Mouse (Mus musculus) CH12.LX (cell line): ENCODE results near the gene Lsp1. TPM values are rescaled to one million over a fixed set of nuclear protein-coding genes. Genes with fewer than 3 reads are reported as not detected.

Experiments
- DNase-seq: peaks from one replicate; pipeline ENCODE4 v3.0.0-alpha.2; 2013; ENCODE audit errors: extremely low read depth
- H3K27ac ChIP-seq: 2 replicates; pipeline ENCODE4 v1.5.1; 2012; ENCODE audit warnings: low read depth, mild to moderate bottlenecking, control low read depth, moderate library complexity; ENCODE audit not compliant: insufficient read depth
- H3K27me3 ChIP-seq: replicated peaks from 2 replicates; pipeline ENCODE3; 2012; ENCODE audit warnings: inconsistent platforms
- H3K36me3 ChIP-seq, 2 experiments: replicated peaks in 1 of 2; 2 replicates each; pipeline versions ENCODE3 to v1.6.1; 2012; ENCODE audit warnings: inconsistent platforms in 1 of 2, low read length in 1 of 2, mild to moderate bottlenecking in 1 of 2, mixed read lengths in 1 of 2, moderate library complexity in 1 of 2; ENCODE audit not compliant: control insufficient read depth in 1 of 2, insufficient read depth in 1 of 2
- H3K4me1 ChIP-seq, 2 experiments: 2 replicates each; pipeline ENCODE4 v1.6.1; 2012; ENCODE audit warnings: inconsistent platforms in 1 of 2, moderate library complexity in 1 of 2; ENCODE audit not compliant: insufficient read depth in 2 of 2, control insufficient read depth in 1 of 2
- H3K4me2 ChIP-seq: 2 replicates; pipeline ENCODE4 v1.6.1; 2012; ENCODE audit warnings: low read depth, mild to moderate bottlenecking, control low read depth; ENCODE audit not compliant: poor library complexity, insufficient read depth, severe bottlenecking
- H3K4me3 ChIP-seq, 3 experiments: fragments of 150-350 bp in 1 of 3; sonication (generic) in 1 of 3; replicated peaks in 1 of 3; 2 replicates each; pipeline versions ENCODE3 to v1.5.1; 2011 to 2012; ENCODE audit warnings: low read depth in 2 of 3, low read length in 2 of 3, mild to moderate bottlenecking in 2 of 3, moderate library complexity in 2 of 3, control low read depth in 1 of 3, improper control_type of control experiment in 1 of 3, inconsistent platforms in 1 of 3, mixed read lengths in 1 of 3; ENCODE audit not compliant: poor library complexity in 1 of 3
- H3K79me2 ChIP-seq: replicated peaks from 2 replicates; pipeline ENCODE4 v1.6.1; 2012; ENCODE audit warnings: mild to moderate bottlenecking, moderate library complexity; ENCODE audit not compliant: control insufficient read depth, poor library complexity, insufficient read depth, severe bottlenecking; ENCODE audit errors: extremely low read depth
- H3K9ac ChIP-seq: 2 replicates; pipeline ENCODE4 v1.6.1; 2012; ENCODE audit warnings: low read depth, mild to moderate bottlenecking, control low read depth, moderate library complexity; ENCODE audit not compliant: insufficient read depth
- H3K9me3 ChIP-seq: replicated peaks from 2 replicates; pipeline ENCODE3; 2012; ENCODE audit warnings: low read length, inconsistent platforms, mixed read lengths
- BHLHE40 ChIP-seq: IDR thresholded peaks from 2 replicates; pipeline ENCODE4 v1.6.1; 2011; ENCODE audit warnings: mild to moderate bottlenecking, low read depth, low read length, improper control_type of control experiment
- CHD1 ChIP-seq: IDR thresholded peaks from 2 replicates; pipeline ENCODE4 v1.6.1; 2012; ENCODE audit warnings: low read depth, low read length, improper control_type of control experiment, inconsistent platforms
- CHD2 ChIP-seq: IDR thresholded peaks from 2 replicates; pipeline ENCODE4 v1.6.1; 2011; ENCODE audit warnings: low read length, improper control_type of control experiment
- CTCF ChIP-seq, 2 experiments: IDR thresholded peaks in 1 of 2; conservative IDR thresholded peaks in 1 of 2; 2 replicates each; pipeline ENCODE4 v1.5.1; 2011 to 2012; ENCODE audit warnings: low read depth in 2 of 2, low read length in 2 of 2, improper control_type of control experiment in 1 of 2, inconsistent platforms in 1 of 2, mild to moderate bottlenecking in 1 of 2, moderate library complexity in 1 of 2
- E2F4 ChIP-seq: IDR thresholded peaks from 2 replicates; pipeline ENCODE4 v1.6.1; 2011; ENCODE audit warnings: low read depth, low read length, improper control_type of control experiment; ENCODE audit not compliant: insufficient replicate concordance
- ELF1 ChIP-seq: IDR thresholded peaks from 2 replicates; pipeline ENCODE4 v1.6.1; 2014; ENCODE audit warnings: low read depth, mild to moderate bottlenecking, inconsistent platforms, low read length, improper control_type of control experiment
- GABPA ChIP-seq: IDR thresholded peaks from 2 replicates; pipeline ENCODE4 v1.6.1; 2012; ENCODE audit warnings: low read depth, low read length, improper control_type of control experiment, inconsistent platforms; ENCODE audit not compliant: insufficient replicate concordance
- HCFC1 ChIP-seq: IDR thresholded peaks from 2 replicates; pipeline ENCODE4 v1.6.1; 2012; ENCODE audit warnings: low read depth, mild to moderate bottlenecking, inconsistent platforms, low read length, improper control_type of control experiment
- JUND ChIP-seq: conservative IDR thresholded peaks from 2 replicates; pipeline ENCODE4 v1.6.1; 2011; ENCODE audit warnings: low read depth, low read length, improper control_type of control experiment
- KAT2A ChIP-seq: IDR thresholded peaks from 2 replicates; pipeline ENCODE4 v1.6.1; 2012; ENCODE audit warnings: low read length, improper control_type of control experiment, inconsistent platforms; ENCODE audit not compliant: insufficient replicate concordance
- MAFK ChIP-seq: IDR thresholded peaks from 2 replicates; pipeline ENCODE4 v1.6.1; 2011; ENCODE audit warnings: low read length, improper control_type of control experiment; ENCODE audit not compliant: insufficient replicate concordance
- MAX ChIP-seq: IDR thresholded peaks from 2 replicates; pipeline ENCODE4 v1.6.1; 2011; ENCODE audit warnings: low read length, improper control_type of control experiment
- MAZ ChIP-seq: IDR thresholded peaks from 2 replicates; pipeline ENCODE4 v1.6.1; 2012; ENCODE audit warnings: low read depth, mild to moderate bottlenecking, inconsistent platforms, low read length, improper control_type of control experiment, moderate library complexity
- MEF2A ChIP-seq: IDR thresholded peaks from 2 replicates; pipeline ENCODE4 v1.6.1; 2014; ENCODE audit warnings: low read depth, mild to moderate bottlenecking, inconsistent platforms, low read length, improper control_type of control experiment, borderline replicate concordance
- MYC ChIP-seq: IDR thresholded peaks from 2 replicates; pipeline ENCODE4 v1.6.1; 2011; ENCODE audit warnings: low read depth, mild to moderate bottlenecking, improper control_type of control experiment, low read length
- NELFE ChIP-seq: IDR thresholded peaks from 2 replicates; pipeline ENCODE4 v1.6.1; 2011; ENCODE audit warnings: low read depth, low read length, improper control_type of control experiment
- NRF1 ChIP-seq: IDR thresholded peaks from 2 replicates; pipeline ENCODE4 v1.6.1; 2014; ENCODE audit warnings: low read depth, mild to moderate bottlenecking, inconsistent platforms, low read length, improper control_type of control experiment, moderate library complexity
- PAX5 ChIP-seq: IDR thresholded peaks from 2 replicates; pipeline ENCODE4 v1.6.1; 2012; ENCODE audit warnings: low read length, inconsistent platforms, mixed read lengths
- POLR2A ChIP-seq: IDR thresholded peaks from 2 replicates; pipeline ENCODE4 v1.6.1; 2011; ENCODE audit warnings: low read depth, mild to moderate bottlenecking, improper control_type of control experiment, low read length
- POLR2AphosphoS2 ChIP-seq: IDR thresholded peaks from 2 replicates; pipeline ENCODE4 v1.6.1; 2011; ENCODE audit warnings: low read depth, low read length, improper control_type of control experiment
- SIN3A ChIP-seq: IDR thresholded peaks from 2 replicates; pipeline ENCODE4 v1.6.1; 2012; ENCODE audit warnings: low read length, improper control_type of control experiment, inconsistent platforms
- TBP ChIP-seq: conservative IDR thresholded peaks from 2 replicates; pipeline ENCODE4 v1.6.1; 2011; ENCODE audit warnings: low read depth, low read length, improper control_type of control experiment
- TCF12 ChIP-seq: IDR thresholded peaks from 2 replicates; pipeline ENCODE4 v1.6.1; 2014; ENCODE audit warnings: low read depth, mild to moderate bottlenecking, inconsistent platforms, low read length, improper control_type of control experiment
- UBTF ChIP-seq: IDR thresholded peaks from 2 replicates; pipeline ENCODE4 v1.6.1; 2012; ENCODE audit warnings: low read depth, mild to moderate bottlenecking, inconsistent platforms, low read length, improper control_type of control experiment, moderate library complexity
- USF1 ChIP-seq: IDR thresholded peaks from 2 replicates; pipeline ENCODE4 v1.6.1; 2014; ENCODE audit warnings: low read depth, mild to moderate bottlenecking, inconsistent platforms, low read length, improper control_type of control experiment
- USF2 ChIP-seq: conservative IDR thresholded peaks from 2 replicates; pipeline ENCODE4 v1.6.1; 2011; ENCODE audit warnings: low read depth, low read length, improper control_type of control experiment
- ZC3H11A ChIP-seq: IDR thresholded peaks from 2 replicates; pipeline ENCODE4 v1.6.1; 2012; ENCODE audit warnings: low read depth, mild to moderate bottlenecking, inconsistent platforms, low read length, improper control_type of control experiment
- ZKSCAN1 ChIP-seq: IDR thresholded peaks from 2 replicates; pipeline ENCODE4 v1.6.1; 2012; ENCODE audit warnings: low read depth, inconsistent platforms, low read length, improper control_type of control experiment, borderline replicate concordance
- ZMIZ1 ChIP-seq: IDR thresholded peaks from 2 replicates; pipeline ENCODE4 v1.6.1; 2012; ENCODE audit warnings: low read depth, mild to moderate bottlenecking, inconsistent platforms, low read length, improper control_type of control experiment
- ZNF384 ChIP-seq: IDR thresholded peaks from 2 replicates; pipeline ENCODE4 v1.6.1; 2012; ENCODE audit warnings: low read depth, low read length, improper control_type of control experiment, inconsistent platforms
- dilution Hi-C: fragments of 300-500 bp; cut with MboI; formaldehyde crosslinking; loops from 2 replicates; pipeline ENCODE4 v1.14.3; 2020; ENCODE audit warnings: low sequenced_read_pairs; ENCODE audit not compliant: extremely low pct_unique_long_range_greater_than_20kb, extremely low pct_ligation_motif_present
- in situ Hi-C: fragments of 300-500 bp; cut with MboI; formaldehyde crosslinking; loops from 3 replicates; pipeline ENCODE4 v1.14.3; 2019; ENCODE audit warnings: low sequenced_read_pairs, low pct_ligation_motif_present, low pct_unique_long_range_greater_than_20kb, mixed read lengths
- polyA plus RNA-seq: library from polyadenylated mRNA; unstranded; fragments of >175 nt; gene quantifications from 2 replicates; pipeline ENCODE4 v1.2.1, GENCODE M21; 2012; ENCODE audit warnings: low read depth; ENCODE audit not compliant: insufficient read length
- total RNA-seq, 2 experiments: library from RNA; depleted of rRNA; stranded (reverse); fragments of 300-350 nt in 1 of 2; fragments of >200 nt in 1 of 2; gene quantifications; 2 replicates each; pipeline ENCODE4 v1.2.3; 2012 to 2014

Gene Lsp1
- total and polyA plus RNA-seq, 3 experiments = 364 to 715 (median 367) TPM

- dilution Hi-C loops (no loop called here), in situ Hi-C loops (no loop called here)
- Histone ChIP-seq H3K4me2 (no peak within 1 kb of the TSS), H3K4me3 (no peak within 1 kb of the TSS), H3K79me2 (no peaks in the 10 kb centered on the region), H3K36me3 (no peaks in the 10 kb centered on the region), H3K9ac (no peak within 1 kb of the TSS), H3K4me1 (no peaks in the 10 kb centered on the region; a peak in 1 of 4 replicates), H3K27ac (no peak within 1 kb of the TSS), H3K9me3 (no peaks in the 10 kb centered on the region), H3K27me3 (peaks cover 14% of the 10 kb centered on the region)
- DNase-seq = no peak
- TF ChIP-seq POLR2AphosphoS2 (no peak), JUND (no peak), ZKSCAN1 (no peak), BHLHE40 (no peak), HCFC1 (no peak), UBTF (no peak), TBP (no peak), CHD1 (no peak), PAX5 (no peak), CTCF (conservative IDR thresholded peaks at IDR 0.05 in 1 of 2, IDR thresholded peaks at IDR 0.05 in 1 of 2; ENCODE audit: low read depth in 2 of 2, low read length in 2 of 2) (no peak), ZC3H11A (no peak), NELFE (no peak)
These were observed 26.3 kb upstream of the Lsp1 start, which contains the start of gene Syt8 for GRCm38 (mm10) chr7:142434137-142434865. Gene Syt8, plus strand, starts transcription at chr7:142434850.

DNA sequence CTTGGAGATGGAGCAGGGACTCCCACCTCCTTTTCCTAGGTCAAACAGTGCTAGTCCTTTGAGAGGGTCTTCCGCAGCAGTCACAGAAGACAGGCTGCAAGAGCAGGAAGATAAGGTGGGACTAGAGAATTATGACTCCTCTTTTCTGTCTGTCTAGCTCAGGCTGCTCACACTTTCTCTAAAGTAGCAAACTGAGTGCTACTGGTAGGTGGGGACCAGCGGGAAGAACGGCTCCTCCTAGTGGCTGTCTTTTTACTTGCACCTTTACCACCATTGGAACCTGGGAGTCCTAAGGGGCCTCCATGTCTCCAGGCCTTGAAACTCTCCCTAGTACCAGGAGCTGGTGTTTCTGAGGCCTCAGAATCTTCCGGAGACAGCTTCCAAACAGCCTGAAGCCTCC lies 25.1 kb upstream of the Lsp1 start:
- Histone ChIP-seq H3K4me1 (peaks cover 0 to 5% of the 10 kb centered on the region in 2 experiments; a peak in 2 of 4 replicates), H3K27me3 (peaks cover 7% of the 10 kb centered on the region), H3K4me2 (no peak overlapping the region), H3K9me3 (no peaks in the 10 kb centered on the region), H3K79me2 (no peaks in the 10 kb centered on the region), H3K9ac (no peak overlapping the region), H3K36me3 (no peaks in the 10 kb centered on the region), H3K4me3 (no peak overlapping the region), H3K27ac (no peak overlapping the region)
- dilution Hi-C loops (no loop called here), in situ Hi-C loops (loop anchor here (5.0 kb wide), 2 partner anchors 98 to 147 kb away; no protein-coding TSS in a partner anchor)
- DNase-seq = peak; percentile 72
- TF ChIP-seq TCF12 (no peak), USF2 (no peak), MAZ (no peak), JUND (no peak), ZKSCAN1 (no peak), CHD2 (no peak), SIN3A (no peak), USF1 (no peak), CHD1 (no peak), POLR2AphosphoS2 (no peak), MYC (no peak), HCFC1 (no peak), NRF1 (no peak), BHLHE40 (no peak), GABPA (no peak), MEF2A (no peak), MAFK (no peak), ZNF384 (no peak), ELF1 (no peak), CTCF (conservative IDR thresholded peaks at IDR 0.05 in 1 of 2, IDR thresholded peaks at IDR 0.05 in 1 of 2; ENCODE audit: low read depth in 2 of 2, low read length in 2 of 2) (peak; percentile 91 to 92), E2F4 (no peak), ZC3H11A (peak; percentile 52; the same call in 1 of the 2 replicates), MAX (no peak), UBTF (no peak), ZMIZ1 (no peak), NELFE (0 out of 2 replicates have a peak, but pooled peaks have one; percentile 18), PAX5 (no peak), KAT2A (no peak), POLR2A (no peak)
